Mouse (Mus musculus) intestine, embryonic 14.5 days (tissue): ENCODE data around the gene Bcl2l11. TPM values are rescaled to one million over a fixed set of nuclear protein-coding genes. Genes with fewer than 3 reads are reported as not detected.

ENCODE experiments used
- ATAC-seq: fragments of 200-750 bp; cut with Nextera tagmentation; replicated peaks from 2 replicates; pipeline ENCODE4 v1.8.0; 2017; ENCODE audit warnings: low read depth, moderate number of reproducible peaks, moderate TSS enrichment, moderate library complexity; ENCODE audit not compliant: low FRiP score, low TSS enrichment
- DNase-seq: peaks from one replicate; pipeline ENCODE4 v3.0.0-alpha.2; 2018; ENCODE audit warnings: low spot score
- H3K27ac ChIP-seq: fragments of 300-500 bp; sonication (generic); 2 replicates; pipeline ENCODE4 v1.5.1; 2014; ENCODE audit warnings: low read depth, mild to moderate bottlenecking, control low read depth
- H3K27me3 ChIP-seq: fragments of 300-500 bp; sonication (generic); replicated peaks from 2 replicates; pipeline ENCODE4 v1.6.1; 2014; ENCODE audit warnings: low read length, control low read depth; ENCODE audit not compliant: control insufficient read depth, insufficient read depth
- H3K36me3 ChIP-seq: fragments of 300-500 bp; sonication (generic); 2 replicates; pipeline ENCODE4 v1.6.1; 2014; ENCODE audit warnings: low read length, control low read depth; ENCODE audit not compliant: control insufficient read depth, insufficient read depth
- H3K4me1 ChIP-seq: fragments of 300-500 bp; sonication (generic); replicated peaks from 2 replicates; pipeline ENCODE4 v1.6.1; 2014; ENCODE audit warnings: low read length, control low read depth, mixed read lengths; ENCODE audit not compliant: control insufficient read depth, insufficient read depth
- H3K4me2 ChIP-seq: fragments of 300-500 bp; sonication (generic); 2 replicates; pipeline ENCODE4 v1.6.1; 2014; ENCODE audit warnings: low read length
- H3K4me3 ChIP-seq: fragments of 300-500 bp; sonication (generic); 2 replicates; pipeline ENCODE4 v1.5.1; 2014; ENCODE audit warnings: low read depth, low read length, control low read depth, mixed read lengths
- H3K9ac ChIP-seq: fragments of 300-500 bp; sonication (generic); 2 replicates; pipeline ENCODE4 v1.6.1; 2014; ENCODE audit warnings: mild to moderate bottlenecking, low read length
- H3K9me3 ChIP-seq: fragments of 300-500 bp; sonication (generic); 2 replicates; pipeline ENCODE4 v1.6.1; 2016; ENCODE audit warnings: low read length, control low read depth; ENCODE audit not compliant: control insufficient read depth
- whole genome bisulfite sequencing: fragments of 180-500 bp; shearing (Covaris S2); extraction: QIAGEN DNeasy Blood & Tissue Kit; methylation state at CpG from one replicate; pipeline ENCODE4 v1.1.7; 2014; 5-methylcytosine and 5-hydroxymethylcytosine counted together
- polyA plus RNA-seq: library from polyadenylated mRNA; unstranded; fragments of >200 nt; fragmentation: Nextera tagmentation; extraction: Ambion mirVana; gene quantifications from 2 replicates; pipeline ENCODE4 v1.2.1, GENCODE M21; 2014

The Bcl2l11 gene
- polyA plus RNA-seq, 1 experiment from 2014 or later = 14.1 TPM

DNA sequence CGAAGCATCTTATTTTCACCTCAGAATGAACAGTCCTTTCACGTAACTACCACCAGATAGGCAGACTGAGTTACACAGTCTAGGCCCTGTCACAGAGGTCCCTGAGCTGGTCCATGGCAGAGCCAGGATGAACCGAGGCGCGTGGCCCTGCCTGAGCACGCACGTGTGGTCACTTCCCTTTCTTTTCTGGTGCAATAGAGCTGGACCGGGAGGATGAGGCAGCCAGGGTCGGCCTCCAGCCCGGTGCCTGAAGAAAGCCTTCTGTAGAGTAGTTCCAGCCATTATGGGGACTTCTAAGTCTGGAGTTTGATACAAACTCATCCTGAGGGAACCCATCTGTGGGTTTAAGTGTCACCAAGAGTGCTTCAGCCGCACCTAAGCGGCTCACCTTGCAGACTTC lies 42.1 kb downstream of the Bcl2l11 start:
- no peaks in the 10 kb centered on the region for H3K4me1 ChIP-seq
- no peak overlapping the region for H3K9ac ChIP-seq
- no peak overlapping the region for H3K4me2 ChIP-seq
- H3K36me3 ChIP-seq = no peaks in the 10 kb centered on the region
- no peak overlapping the region for H3K27ac ChIP-seq
- 94% methylated on average over 12 of the region's 12 CpGs for WGBS
- ATAC-seq = no peak
- no peaks in the 10 kb centered on the region for H3K27me3 ChIP-seq
- H3K4me3 ChIP-seq = no peak overlapping the region
- no peak for DNase-seq
- no peaks in the 10 kb centered on the region for H3K9me3 ChIP-seq

DNA sequence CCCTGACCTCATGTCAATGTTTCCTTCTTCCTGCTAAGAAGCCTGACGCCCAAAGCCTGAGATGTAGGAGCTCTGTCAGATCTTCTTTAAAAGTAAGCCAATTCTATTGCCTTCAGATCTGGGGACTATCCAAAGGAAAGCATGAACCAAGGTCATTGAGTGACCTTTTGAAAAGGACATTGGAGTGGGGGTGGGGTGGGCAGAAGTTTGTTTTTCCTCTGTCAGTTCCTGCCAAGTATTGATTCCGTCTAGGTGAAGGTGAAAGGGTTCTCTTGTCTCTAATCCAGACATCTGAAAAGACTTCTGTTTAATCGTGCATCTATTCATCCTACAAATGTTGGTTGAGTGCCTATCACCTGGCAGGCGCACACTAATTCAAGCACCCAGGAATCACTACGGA lies 43.6 kb downstream of the Bcl2l11 start:
- ATAC-seq (no peak), DNase-seq (no peak)
- Histone ChIP-seq H3K27me3 (no peaks in the 10 kb centered on the region), H3K27ac (no peak overlapping the region), H3K9me3 (no peaks in the 10 kb centered on the region), H3K4me3 (no peak overlapping the region), H3K36me3 (no peaks in the 10 kb centered on the region), H3K9ac (no peak overlapping the region), H3K4me1 (0 out of 2 replicates have a peak, but pooled peaks cover 3% of the 10 kb centered on the region), H3K4me2 (no peak overlapping the region)
- WGBS = 74% methylated on average over 5 of the region's 5 CpGs

DNA sequence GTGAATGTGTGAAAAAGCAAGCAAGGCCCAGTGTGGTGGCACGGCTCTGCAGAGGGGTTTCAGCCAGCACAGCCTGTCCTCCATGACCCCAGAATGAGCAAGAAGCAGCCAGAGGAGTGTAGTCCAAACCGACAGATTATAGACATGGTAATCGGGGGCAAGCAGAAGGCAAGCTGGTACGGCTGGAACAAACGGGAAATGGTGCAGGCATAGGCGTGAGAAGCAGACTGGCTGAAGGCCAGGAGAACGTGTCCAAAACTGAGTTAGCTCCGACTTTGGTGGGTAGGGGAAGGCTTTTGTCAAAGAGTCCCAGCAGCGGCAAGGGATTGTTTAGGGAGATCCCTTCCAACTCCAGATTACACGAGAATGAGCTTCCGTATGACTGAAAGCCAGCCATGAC lies 44.1 kb downstream of the Bcl2l11 start:
- WGBS = 79% methylated on average over 11 of the region's 11 CpGs
- no peak overlapping the region for H3K9ac ChIP-seq
- no peaks in the 10 kb centered on the region for H3K36me3 ChIP-seq
- peaks cover 6% of the 10 kb centered on the region; the same call in 1 of the 2 replicates for H3K4me1 ChIP-seq
- DNase-seq (no peak), ATAC-seq (no peak)
- H3K27me3 ChIP-seq = no peaks in the 10 kb centered on the region
- H3K9me3 ChIP-seq = no peaks in the 10 kb centered on the region
- no peak overlapping the region for H3K27ac ChIP-seq
- no peak overlapping the region for H3K4me2 ChIP-seq
- no peak overlapping the region for H3K4me3 ChIP-seq

DNA sequence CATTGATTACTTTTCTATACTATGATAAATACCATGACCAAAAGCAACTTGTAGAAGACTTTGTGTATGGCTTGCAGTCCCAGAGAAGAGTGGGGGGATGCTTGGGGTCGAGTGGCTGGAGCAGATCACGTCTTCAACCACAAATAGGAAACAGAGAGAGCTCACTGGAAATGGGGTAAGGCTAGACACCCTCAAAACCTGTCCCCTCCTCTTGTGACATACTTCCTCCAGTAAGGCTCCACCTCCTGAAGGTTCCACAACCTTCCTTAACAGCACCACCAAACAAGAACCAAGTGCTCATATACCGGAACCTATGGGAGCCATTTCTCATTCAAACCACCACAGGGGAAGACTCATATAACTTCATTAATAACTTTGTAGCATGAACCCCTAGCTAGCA lies 44.8 kb downstream of the Bcl2l11 start:
- H3K4me1 ChIP-seq = peaks cover 8% of the 10 kb centered on the region; the same call in 1 of the 2 replicates
- no peaks in the 10 kb centered on the region for H3K27me3 ChIP-seq
- H3K4me3 ChIP-seq = no peak overlapping the region
- no peaks in the 10 kb centered on the region for H3K9me3 ChIP-seq
- DNase-seq (no peak), ATAC-seq (no peak)
- H3K4me2 ChIP-seq = no peak overlapping the region
- no peaks in the 10 kb centered on the region for H3K36me3 ChIP-seq
- no peak overlapping the region for H3K27ac ChIP-seq
- H3K9ac ChIP-seq = no peak overlapping the region
- whole genome bisulfite sequencing = 86% methylated on average over 3 of the region's 3 CpGs

DNA sequence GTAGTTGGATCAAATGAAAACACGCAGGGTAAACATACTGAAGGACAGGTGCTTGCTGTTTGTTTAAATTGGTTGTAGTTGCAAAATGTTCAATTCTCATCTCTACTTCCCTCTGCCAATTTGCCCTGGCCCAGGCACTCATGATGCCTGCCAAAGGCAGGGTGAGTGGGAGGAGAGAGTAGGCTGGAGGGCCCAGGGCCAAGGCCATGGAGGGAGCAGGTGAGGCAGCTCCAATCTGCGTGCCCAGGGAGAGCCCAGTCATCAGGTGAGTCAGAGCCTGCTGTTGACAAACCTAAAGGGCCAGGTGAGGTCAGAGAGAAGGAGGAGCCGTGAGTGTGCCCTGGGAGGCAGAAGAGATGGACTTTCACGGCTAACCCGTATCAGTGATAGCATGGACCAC lies 46.4 kb downstream of the Bcl2l11 start:
- WGBS = 83% methylated on average over 5 of the region's 5 CpGs
- no peak overlapping the region for H3K27ac ChIP-seq
- DNase-seq (no peak), ATAC-seq (no peak)
- peaks cover 18% of the 10 kb centered on the region for H3K4me1 ChIP-seq
- H3K4me3 ChIP-seq = no peak overlapping the region
- no peaks in the 10 kb centered on the region for H3K9me3 ChIP-seq
- no peaks in the 10 kb centered on the region for H3K36me3 ChIP-seq
- no peak overlapping the region for H3K4me2 ChIP-seq
- no peaks in the 10 kb centered on the region for H3K27me3 ChIP-seq
- H3K9ac ChIP-seq = no peak overlapping the region

DNA sequence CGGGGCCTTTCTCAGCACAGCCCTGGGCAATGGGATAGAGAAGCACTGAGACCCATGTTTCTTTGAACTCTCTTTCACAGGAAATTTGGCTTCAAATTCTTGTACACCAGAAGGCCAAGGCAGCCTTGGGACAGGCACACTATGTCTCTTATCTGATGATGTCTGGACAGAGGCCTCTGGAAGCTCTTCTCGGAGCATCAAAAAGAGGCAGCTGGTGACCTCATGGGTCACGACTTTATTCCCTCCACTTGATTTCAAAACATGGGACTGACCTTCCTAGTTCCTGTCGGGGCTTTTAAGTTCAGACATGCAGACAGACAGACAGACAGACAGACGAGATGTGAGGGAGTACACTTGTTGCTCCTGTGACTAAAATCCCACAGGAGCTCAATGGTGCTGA lies 48.3 kb downstream of the Bcl2l11 start:
- H3K4me2 ChIP-seq = no peak overlapping the region
- WGBS = 40% methylated on average over 5 of the region's 5 CpGs
- no peak overlapping the region for H3K4me3 ChIP-seq
- no peak overlapping the region for H3K9ac ChIP-seq
- H3K27ac ChIP-seq = no peak overlapping the region
- DNase-seq (no peak), ATAC-seq (no peak)
- no peaks in the 10 kb centered on the region for H3K9me3 ChIP-seq
- no peaks in the 10 kb centered on the region for H3K27me3 ChIP-seq
- peaks cover 23% of the 10 kb centered on the region for H3K4me1 ChIP-seq
- no peaks in the 10 kb centered on the region for H3K36me3 ChIP-seq

DNA sequence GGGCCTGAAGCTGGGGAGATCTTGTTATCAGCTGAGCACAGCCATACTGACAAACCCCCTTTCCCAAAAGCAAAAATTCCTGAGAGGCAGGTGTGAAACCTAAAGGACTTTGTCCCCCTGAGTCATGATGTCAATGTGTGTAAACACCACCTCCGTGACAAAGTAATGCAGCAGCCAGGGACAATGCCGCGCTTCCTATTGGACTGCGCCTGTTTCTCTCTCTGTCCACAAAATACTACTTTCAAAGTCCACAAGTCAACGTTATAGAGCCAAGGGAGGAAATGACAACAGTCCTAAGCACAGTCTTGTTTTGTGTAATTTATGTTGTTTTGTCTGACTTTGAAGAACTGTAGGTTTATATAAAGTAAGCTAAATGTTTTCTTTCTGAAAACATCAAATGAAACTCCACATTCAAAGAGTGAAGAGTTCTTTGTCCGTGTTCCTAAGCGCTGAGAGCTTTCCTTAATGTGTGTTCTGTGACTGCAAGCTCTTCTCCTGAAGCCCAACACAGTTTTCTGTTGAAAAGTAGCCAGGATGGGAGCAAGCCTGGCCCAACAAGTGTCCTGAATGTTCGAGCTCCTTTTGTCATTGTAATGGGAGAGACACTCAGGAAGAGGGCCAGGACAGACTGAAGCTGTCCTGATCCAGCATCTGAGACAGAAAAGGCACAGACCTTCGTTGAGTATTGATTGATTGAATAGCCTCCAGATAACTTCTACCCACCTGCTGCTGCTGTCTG lies 48.9 kb downstream of the Bcl2l11 start:
- H3K36me3 ChIP-seq = no peaks in the 10 kb centered on the region
- H3K4me1 ChIP-seq = peaks cover 23% of the 10 kb centered on the region
- H3K9me3 ChIP-seq = no peaks in the 10 kb centered on the region
- 0 out of 2 replicates have a peak overlapping the region, but pooled peaks have one; percentile 47 for H3K27ac ChIP-seq
- 29% methylated on average over 9 of the region's 9 CpGs for WGBS
- DNase-seq (no peak), ATAC-seq (no peak; the same call in 1 of the 2 replicates)
- no peak overlapping the region for H3K4me3 ChIP-seq
- no peak overlapping the region for H3K9ac ChIP-seq
- no peaks in the 10 kb centered on the region for H3K27me3 ChIP-seq
- no peak overlapping the region for H3K4me2 ChIP-seq

DNA sequence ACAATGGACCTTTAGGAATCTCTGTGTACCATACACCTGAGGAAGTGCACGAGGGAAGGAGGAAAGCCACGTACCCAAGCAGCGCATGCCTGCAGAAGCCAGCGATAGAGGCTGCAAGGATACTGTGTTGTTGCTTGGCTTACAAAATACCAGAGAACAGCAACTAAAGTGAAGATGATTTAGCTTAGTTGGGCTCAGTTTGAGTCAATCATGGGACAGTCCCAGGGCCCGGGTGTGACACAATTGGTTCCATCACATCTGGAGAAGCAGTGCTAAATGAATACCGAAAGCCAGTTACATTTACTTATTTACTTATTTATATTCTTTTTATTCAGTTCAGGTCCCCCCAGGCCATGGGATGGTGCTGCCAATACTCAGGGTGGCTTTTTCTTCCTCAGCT lies 49.8 kb downstream of the Bcl2l11 start:
- Histone ChIP-seq H3K27ac (no peak overlapping the region), H3K4me1 (peaks cover 23% of the 10 kb centered on the region), H3K9me3 (no peaks in the 10 kb centered on the region), H3K27me3 (no peaks in the 10 kb centered on the region), H3K4me3 (no peak overlapping the region), H3K4me2 (no peak overlapping the region), H3K36me3 (no peaks in the 10 kb centered on the region), H3K9ac (no peak overlapping the region)
- 97% methylated on average over 6 of the region's 6 CpGs for WGBS
- DNase-seq = no peak
- ATAC-seq = no peak

DNA sequence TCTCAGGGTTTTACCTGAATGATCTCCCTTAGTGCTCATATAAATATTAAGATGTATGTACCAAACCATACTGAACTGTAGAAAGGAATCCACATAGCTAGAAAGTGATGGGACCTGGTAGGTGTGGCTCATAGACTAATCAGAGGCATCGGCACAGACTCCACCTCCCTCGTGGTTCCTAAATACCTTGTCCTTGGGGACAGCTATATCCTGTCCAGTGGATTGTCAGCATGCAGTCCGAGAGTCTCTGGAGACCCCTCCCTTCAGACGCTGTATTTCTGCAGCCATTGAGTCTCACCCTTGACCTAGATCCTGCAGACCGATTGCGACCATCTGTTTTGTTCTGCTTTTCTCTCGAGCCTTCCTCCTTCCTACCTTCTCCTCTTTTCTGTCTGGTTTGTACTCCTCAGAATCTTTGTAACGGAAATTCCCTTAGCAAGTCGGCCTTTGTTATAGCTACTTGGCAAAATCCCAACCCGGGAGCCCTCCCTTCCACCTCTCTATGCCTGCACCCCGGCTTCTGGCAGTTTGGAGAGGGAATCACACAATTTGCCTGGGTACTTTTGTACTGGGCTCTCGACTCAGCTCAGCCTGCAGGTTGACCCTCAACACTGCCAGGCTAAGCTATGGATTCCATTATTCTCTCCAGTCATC lies 50.7 kb downstream of the Bcl2l11 start:
- no peak for ATAC-seq
- H3K9me3 ChIP-seq = no peaks in the 10 kb centered on the region
- H3K4me1 ChIP-seq = peaks cover 23% of the 10 kb centered on the region
- WGBS = 39% methylated on average over 12 of the region's 12 CpGs
- no peak overlapping the region for H3K4me2 ChIP-seq
- peak overlapping the region; percentile 12; the same call in 1 of the 2 replicates for H3K27ac ChIP-seq
- no peak overlapping the region for H3K9ac ChIP-seq
- H3K36me3 ChIP-seq = no peaks in the 10 kb centered on the region
- H3K27me3 ChIP-seq = no peaks in the 10 kb centered on the region
- DNase-seq = no peak
- no peak overlapping the region for H3K4me3 ChIP-seq
